Mouse (Mus musculus) testis, adult 2 months (tissue): ENCODE measurements around the gene Stil.

Experiments used
- CTCF ChIP-seq: fragments of 200-500 bp; IDR thresholded peaks from 2 replicates; pipeline ENCODE4 v1.5.1; 2012; ENCODE audit warnings: low read depth, mild to moderate bottlenecking, inconsistent platforms, low read length, moderate library complexity; ENCODE audit not compliant: control insufficient read depth, insufficient read depth, insufficient replicate concordance
- POLR2A ChIP-seq: fragments of 200-500 bp; IDR thresholded peaks from 2 replicates; pipeline ENCODE4 v1.6.1; 2012; ENCODE audit warnings: low read depth, mild to moderate bottlenecking, inconsistent platforms, low read length, moderate library complexity; ENCODE audit not compliant: control insufficient read depth

GRCm38 (mm10) chr4:115078892-115079820, 79.2 kb downstream of the Stil start:
- TF ChIP-seq CTCF, result no peak
- TF ChIP-seq POLR2A, result no peak
